Mouse (Mus musculus) hindbrain, embryonic 12.5 days (tissue): ENCODE measurements at regions not wholly inside any gene's neighbourhood (a gene's known extent, or its start where the extent isn't known, plus 50 kb on each side); places are given as distances from the start of the nearest gene placed in this dataset.
A peak's percentile ranks its signal among the peaks of the same experiment; 100 is the strongest.

Experiments
- ATAC-seq: fragments of 200-750 bp; cut with Nextera tagmentation; 2 replicates; pipeline ENCODE4 v1.8.0; 2017; ENCODE audit warnings: moderate TSS enrichment; ENCODE audit not compliant: low FRiP score
- H3K27ac ChIP-seq: fragments of 300-500 bp; sonication (generic); 2 replicates; pipeline ENCODE4 v1.5.1; 2016; ENCODE audit warnings: mild to moderate bottlenecking
- H3K27me3 ChIP-seq: fragments of 300-500 bp; sonication (generic); 2 replicates; pipeline ENCODE4 v1.6.1; 2016; ENCODE audit warnings: mild to moderate bottlenecking
- H3K36me3 ChIP-seq: fragments of 300-500 bp; sonication (generic); 2 replicates; pipeline ENCODE4 v1.6.1; 2016; ENCODE audit warnings: mild to moderate bottlenecking
- H3K4me1 ChIP-seq: fragments of 300-500 bp; sonication (generic); 2 replicates; pipeline ENCODE4 v1.6.1; 2016
- H3K4me2 ChIP-seq: fragments of 300-500 bp; sonication (generic); replicated peaks from 2 replicates; pipeline ENCODE4 v1.6.1; 2016; ENCODE audit warnings: mild to moderate bottlenecking
- H3K4me3 ChIP-seq: fragments of 300-500 bp; sonication (generic); 2 replicates; pipeline ENCODE4 v1.5.1; 2016; ENCODE audit warnings: mild to moderate bottlenecking
- H3K9ac ChIP-seq: fragments of 300-500 bp; sonication (generic); 2 replicates; pipeline ENCODE4 v1.6.1; 2016; ENCODE audit warnings: mild to moderate bottlenecking, moderate library complexity
- H3K9me3 ChIP-seq: fragments of 300-500 bp; sonication (generic); replicated peaks from 2 replicates; pipeline ENCODE4 v1.6.1; 2016; ENCODE audit warnings: mild to moderate bottlenecking
- WGBS: fragments of 180-500 bp; shearing (Covaris S2); methylation state at CpG from one replicate; pipeline ENCODE4 v1.1.7; 2016; 5-methylcytosine and 5-hydroxymethylcytosine counted together

DNA sequence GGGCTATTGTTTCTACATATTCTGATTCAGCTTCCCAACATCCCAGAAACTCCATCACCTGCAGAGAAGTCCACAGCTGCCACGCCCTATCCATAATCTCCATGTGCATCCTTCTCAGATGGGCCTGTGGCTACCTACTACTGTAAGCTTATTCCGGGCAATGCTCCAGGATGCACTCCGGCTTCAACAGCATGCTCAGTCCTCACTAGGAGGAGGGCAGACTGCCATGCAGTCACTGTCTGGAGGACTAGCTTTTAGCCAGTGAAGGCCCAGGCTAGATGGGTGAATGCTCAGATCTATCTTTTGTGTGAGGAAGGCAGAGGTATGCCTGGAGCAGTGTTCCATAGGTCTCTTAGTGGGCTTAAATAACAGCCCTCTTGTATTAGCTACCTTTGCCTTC is 124.7 kb downstream of the Gm19935 start:
- H3K4me3 ChIP-seq: no peak overlapping the region
- no peaks in the 10 kb centered on the region for H3K4me1 ChIP-seq
- no peak for ATAC-seq
- WGBS: 94% methylated on average over 3 of the region's 3 CpGs
- H3K4me2 ChIP-seq: no peak overlapping the region
- H3K27ac ChIP-seq: no peak overlapping the region
- H3K9me3 ChIP-seq: no peaks in the 10 kb centered on the region
- no peaks in the 10 kb centered on the region for H3K36me3 ChIP-seq
- no peaks in the 10 kb centered on the region for H3K27me3 ChIP-seq
- no peak overlapping the region for H3K9ac ChIP-seq

DNA sequence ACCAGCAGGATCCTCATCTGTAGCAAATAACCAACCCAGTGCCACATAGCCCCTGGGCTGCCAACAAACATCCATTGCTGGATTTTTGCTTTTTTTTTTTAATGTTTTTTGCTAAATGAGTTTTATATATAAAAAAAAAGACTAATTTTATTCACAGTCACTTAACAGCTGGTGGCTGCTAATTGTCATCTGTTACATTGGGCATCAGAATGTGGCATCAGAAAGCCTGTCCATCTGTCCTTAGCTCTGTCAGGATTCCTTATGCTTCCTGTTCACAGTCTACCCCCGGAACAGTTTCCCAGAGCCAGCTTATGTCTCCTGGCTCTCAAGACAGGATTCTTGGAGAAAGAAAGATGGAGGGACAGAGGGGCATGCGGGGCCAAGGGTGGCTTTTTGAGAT is 132.1 kb downstream of the Gm19935 start:
- no peaks in the 10 kb centered on the region for H3K27me3 ChIP-seq
- no peaks in the 10 kb centered on the region for H3K9me3 ChIP-seq
- H3K4me2 ChIP-seq: no peak overlapping the region
- H3K9ac ChIP-seq: no peak overlapping the region
- H3K36me3 ChIP-seq: no peaks in the 10 kb centered on the region
- no peak for ATAC-seq
- H3K27ac ChIP-seq: no peak overlapping the region
- 95% methylated on average over 2 of the region's 2 CpGs for WGBS
- no peak overlapping the region for H3K4me3 ChIP-seq
- H3K4me1 ChIP-seq: no peaks in the 10 kb centered on the region

DNA sequence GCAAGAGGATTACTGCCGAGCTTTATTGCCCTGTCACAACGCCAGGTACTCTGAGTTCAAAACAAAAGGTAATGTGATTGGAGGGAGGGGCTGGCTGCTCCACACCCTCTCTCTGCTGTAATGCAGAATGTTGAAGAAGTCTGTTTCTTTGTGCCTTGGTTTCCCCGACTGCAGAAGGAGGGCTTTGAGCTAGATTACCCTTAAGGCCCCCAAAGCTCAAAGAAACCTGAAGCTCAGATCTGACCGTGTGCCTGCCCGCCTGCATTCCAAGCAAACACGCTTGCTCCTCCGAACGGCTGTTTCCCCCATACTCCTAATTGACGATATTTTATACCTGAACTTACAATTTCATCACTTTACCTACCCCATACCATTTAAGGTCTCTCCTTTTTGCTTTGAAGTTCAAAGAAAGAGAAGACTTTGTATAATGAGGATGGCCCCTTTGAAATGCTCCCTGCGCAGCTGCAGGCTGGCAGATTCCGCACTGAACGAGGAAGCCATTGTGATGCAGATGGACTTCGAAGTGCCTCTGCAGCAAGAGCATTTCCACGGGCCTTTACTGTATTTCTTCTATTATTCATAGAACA is 146.6 kb downstream of the Gm19935 start:
- peak overlapping the region; percentile 21 for H3K4me3 ChIP-seq
- WGBS: 1% methylated on average over 14 of the region's 14 CpGs
- H3K27me3 ChIP-seq: no peaks in the 10 kb centered on the region
- ATAC-seq: 0 out of 2 replicates have a peak, but pooled peaks have one; percentile 73
- peak overlapping the region; percentile 39; the same call in 1 of the 2 replicates for H3K9ac ChIP-seq
- peaks cover 18% of the 10 kb centered on the region for H3K4me1 ChIP-seq
- H3K9me3 ChIP-seq: no peaks in the 10 kb centered on the region
- peak overlapping the region; percentile 50 for H3K4me2 ChIP-seq
- H3K36me3 ChIP-seq: no peaks in the 10 kb centered on the region
- H3K27ac ChIP-seq: peak overlapping the region; percentile 81

DNA sequence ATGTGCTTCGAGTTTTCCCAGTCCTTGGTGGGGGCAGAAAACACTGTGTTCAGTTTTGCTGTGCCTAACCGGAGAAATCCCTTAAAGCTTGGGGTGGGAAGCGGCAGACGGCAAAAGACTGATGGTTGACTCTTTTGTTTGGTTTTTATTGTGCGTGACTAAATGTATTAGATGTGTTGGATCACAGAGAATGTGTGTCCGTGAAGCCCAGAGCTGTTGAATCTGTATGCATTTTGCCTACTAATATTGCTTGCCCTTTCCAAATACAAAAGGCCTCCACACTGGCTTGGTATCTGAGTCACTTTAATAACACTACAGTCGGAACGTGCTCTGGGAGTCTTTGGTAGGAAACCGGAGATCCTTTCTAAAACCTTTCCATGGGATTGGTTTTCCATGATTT is 147.8 kb downstream of the Gm19935 start:
- ATAC-seq: no peak; the same call in 1 of the 2 replicates
- Histone ChIP-seq H3K9ac (no peak overlapping the region), H3K36me3 (no peaks in the 10 kb centered on the region), H3K9me3 (0 out of 2 replicates have a peak, but pooled peaks cover 3% of the 10 kb centered on the region), H3K27ac (no peak overlapping the region), H3K4me3 (no peak overlapping the region), H3K4me1 (peaks cover 18% of the 10 kb centered on the region), H3K27me3 (no peaks in the 10 kb centered on the region), H3K4me2 (no peak overlapping the region)
- WGBS: 29% methylated on average over 9 of the region's 9 CpGs

DNA sequence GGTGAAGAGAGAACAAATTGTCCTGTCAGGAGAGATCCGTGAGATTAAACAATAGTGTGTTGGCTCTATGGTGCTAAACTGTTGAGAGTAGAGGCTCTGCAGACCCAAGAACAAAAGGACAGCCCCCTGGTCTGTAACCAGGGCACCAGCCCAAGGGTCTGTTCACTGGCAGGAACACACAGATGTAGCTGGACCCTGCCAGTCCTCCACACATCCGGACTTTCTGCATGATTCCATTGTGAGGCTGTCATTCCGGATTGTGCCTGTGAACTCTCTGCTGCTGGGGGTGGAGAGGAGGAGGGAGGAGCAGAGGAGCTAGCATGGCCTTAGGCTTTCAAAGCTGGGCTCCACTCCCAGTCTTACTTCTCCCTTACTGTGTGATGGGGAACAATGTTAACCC is 158.1 kb downstream of the Gm19935 start:
- no peak overlapping the region for H3K4me2 ChIP-seq
- H3K9me3 ChIP-seq: peaks cover 8% of the 10 kb centered on the region
- 10% methylated on average over 3 of the region's 3 CpGs for WGBS
- no peak overlapping the region for H3K4me3 ChIP-seq
- H3K4me1 ChIP-seq: peaks cover 12% of the 10 kb centered on the region
- peak; percentile 64; the same call in 1 of the 2 replicates for ATAC-seq
- H3K27me3 ChIP-seq: no peaks in the 10 kb centered on the region
- H3K27ac ChIP-seq: no peak overlapping the region
- no peak overlapping the region for H3K9ac ChIP-seq
- H3K36me3 ChIP-seq: no peaks in the 10 kb centered on the region

DNA sequence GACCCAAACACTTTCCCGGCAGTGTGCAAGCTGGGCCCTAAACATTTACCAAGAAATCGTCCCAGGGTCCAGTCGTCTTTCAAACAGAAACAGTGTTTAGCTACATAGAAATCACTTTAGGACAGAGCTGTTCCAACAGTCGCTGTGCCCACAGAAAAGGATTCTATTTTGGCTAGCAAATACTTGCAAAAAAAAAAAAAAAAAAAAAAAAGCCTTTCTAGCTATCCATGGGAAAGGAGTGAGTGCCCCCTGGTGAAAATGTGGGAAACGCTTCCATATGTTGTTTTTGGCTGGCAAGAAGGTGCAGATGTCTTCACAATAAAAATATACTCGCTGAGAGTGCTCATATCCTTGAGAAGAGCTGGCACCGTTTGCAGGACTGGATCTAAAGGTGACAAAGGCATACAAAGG is 159.5 kb downstream of the Gm19935 start:
- ATAC-seq: no peak
- peak overlapping the region; percentile 12; the same call in 1 of the 2 replicates for H3K27ac ChIP-seq
- WGBS: 25% methylated on average over 7 of the region's 7 CpGs

GRCm38 (mm10) chr8:90657116-90657515 is 160.1 kb downstream of the Gm19935 start:
- no peak overlapping the region; the same call in 1 of the 2 replicates for H3K27ac ChIP-seq
- no peak overlapping the region for H3K4me3 ChIP-seq
- no peak overlapping the region for H3K9ac ChIP-seq
- no peaks in the 10 kb centered on the region for H3K36me3 ChIP-seq
- no peak for ATAC-seq
- no peaks in the 10 kb centered on the region for H3K27me3 ChIP-seq
- peaks cover 2% of the 10 kb centered on the region for H3K9me3 ChIP-seq
- H3K4me2 ChIP-seq: no peak overlapping the region
- WGBS: 33% methylated on average over 5 of the region's 5 CpGs
- H3K4me1 ChIP-seq: peaks cover 12% of the 10 kb centered on the region

More for the DNA sequence above, 159.5 kb downstream of the Gm19935 start:
- Histone ChIP-seq H3K9me3 (peaks cover 7% of the 10 kb centered on the region), H3K4me1 (peaks cover 12% of the 10 kb centered on the region), H3K9ac (no peak overlapping the region), H3K27me3 (no peaks in the 10 kb centered on the region), H3K4me3 (no peak overlapping the region), H3K36me3 (no peaks in the 10 kb centered on the region), H3K4me2 (no peak overlapping the region)

- Histone ChIP-seq H3K27me3 (no peaks in the 10 kb centered on the region), H3K9ac (no peak overlapping the region), H3K36me3 (no peaks in the 10 kb centered on the region), H3K4me3 (no peak overlapping the region), H3K4me2 (no peak overlapping the region), H3K27ac (no peak overlapping the region), H3K9me3 (no peaks in the 10 kb centered on the region), H3K4me1 (peaks cover 12% of the 10 kb centered on the region)
- 72% methylated on average over 5 of the region's 5 CpGs for WGBS
- ATAC-seq: no peak
These were observed 160.6 kb downstream of the Gm19935 start for GRCm38 (mm10) chr8:90656436-90657090.

DNA sequence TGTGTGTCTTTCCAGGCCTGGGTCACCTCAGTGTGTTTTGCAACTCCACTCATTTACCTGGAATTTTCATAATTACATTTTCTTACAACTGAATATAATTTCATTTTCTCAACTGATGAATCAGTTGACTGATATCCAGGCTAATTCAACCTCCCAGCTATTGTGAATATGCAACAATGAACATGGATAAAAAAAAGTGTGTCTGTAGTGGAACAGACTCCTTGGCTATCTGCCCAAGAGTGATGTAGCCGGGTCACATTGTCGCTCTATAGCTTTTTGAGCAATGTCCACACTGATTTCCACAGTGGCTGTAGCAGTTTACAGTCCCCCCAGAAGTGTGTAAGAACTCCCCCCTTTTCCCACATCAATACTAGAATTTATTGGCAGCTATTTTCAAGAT is 162.4 kb downstream of the Gm19935 start:
- Histone ChIP-seq H3K4me1 (peaks cover 12% of the 10 kb centered on the region), H3K9ac (no peak overlapping the region), H3K4me3 (no peak overlapping the region), H3K36me3 (no peaks in the 10 kb centered on the region), H3K27ac (no peak overlapping the region), H3K9me3 (no peaks in the 10 kb centered on the region), H3K4me2 (no peak overlapping the region), H3K27me3 (no peaks in the 10 kb centered on the region)
- no peak for ATAC-seq
- WGBS: 75% methylated on average over 2 of the region's 2 CpGs

- 61% methylated on average over 6 of the region's 6 CpGs for WGBS
These were observed 174.8 kb downstream of the Gm19935 start for GRCm38 (mm10) chr8:90642392-90642791.

DNA sequence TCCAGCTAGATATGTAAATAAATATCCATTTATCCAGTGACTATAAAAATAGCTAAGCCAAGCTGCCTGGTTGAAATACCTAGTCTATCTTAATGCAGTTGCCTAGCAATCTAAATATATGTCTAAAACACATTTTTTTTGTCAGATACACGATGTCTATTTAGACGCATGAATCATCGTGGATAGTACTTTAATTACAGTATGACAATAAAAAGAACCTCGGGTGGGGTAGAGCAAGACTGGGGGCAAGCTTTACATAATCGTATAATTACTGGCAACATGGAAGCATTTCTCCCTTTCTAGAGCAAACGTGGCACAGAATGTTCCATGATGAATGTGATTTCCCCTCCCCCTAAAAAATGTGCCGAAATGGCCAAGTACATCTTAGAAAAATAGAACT is 180.4 kb downstream of the Gm19935 start:
- peaks cover 7% of the 10 kb centered on the region for H3K4me1 ChIP-seq
- no peak overlapping the region for H3K4me2 ChIP-seq
- no peak overlapping the region for H3K9ac ChIP-seq
- WGBS: 78% methylated on average over 7 of the region's 7 CpGs
- H3K4me3 ChIP-seq: no peak overlapping the region
- no peaks in the 10 kb centered on the region for H3K9me3 ChIP-seq
- no peaks in the 10 kb centered on the region for H3K36me3 ChIP-seq
- ATAC-seq: no peak
- H3K27me3 ChIP-seq: no peaks in the 10 kb centered on the region
- no peak overlapping the region for H3K27ac ChIP-seq

More at GRCm38 (mm10) chr8:90642392-90642791, 174.8 kb downstream of the Gm19935 start:
- H3K4me3 ChIP-seq: no peak overlapping the region
- no peak overlapping the region for H3K9ac ChIP-seq
- no peaks in the 10 kb centered on the region for H3K27me3 ChIP-seq
- no peak overlapping the region for H3K27ac ChIP-seq
- H3K4me2 ChIP-seq: no peak overlapping the region
- no peak for ATAC-seq
- no peaks in the 10 kb centered on the region for H3K9me3 ChIP-seq
- H3K4me1 ChIP-seq: peaks cover 3% of the 10 kb centered on the region; the same call in 1 of the 2 replicates
- H3K36me3 ChIP-seq: no peaks in the 10 kb centered on the region

GRCm38 (mm10) chr8:90635766-90636492 is 181.3 kb downstream of the Gm19935 start:
- no peaks in the 10 kb centered on the region for H3K27me3 ChIP-seq
- peaks cover 7% of the 10 kb centered on the region for H3K4me1 ChIP-seq
- no peak overlapping the region for H3K4me2 ChIP-seq
- peak overlapping the region; percentile 71 for H3K27ac ChIP-seq
- H3K4me3 ChIP-seq: no peak overlapping the region
- no peaks in the 10 kb centered on the region for H3K9me3 ChIP-seq
- no peaks in the 10 kb centered on the region for H3K36me3 ChIP-seq
- no peak overlapping the region for H3K9ac ChIP-seq
- 42% methylated on average over 7 of the region's 7 CpGs for WGBS
- peak; percentile 88 for ATAC-seq
